Mouse (Mus musculus): Measurements from ENCODE around the gene Fcrl1.

Fcrl1 gene

DNA sequence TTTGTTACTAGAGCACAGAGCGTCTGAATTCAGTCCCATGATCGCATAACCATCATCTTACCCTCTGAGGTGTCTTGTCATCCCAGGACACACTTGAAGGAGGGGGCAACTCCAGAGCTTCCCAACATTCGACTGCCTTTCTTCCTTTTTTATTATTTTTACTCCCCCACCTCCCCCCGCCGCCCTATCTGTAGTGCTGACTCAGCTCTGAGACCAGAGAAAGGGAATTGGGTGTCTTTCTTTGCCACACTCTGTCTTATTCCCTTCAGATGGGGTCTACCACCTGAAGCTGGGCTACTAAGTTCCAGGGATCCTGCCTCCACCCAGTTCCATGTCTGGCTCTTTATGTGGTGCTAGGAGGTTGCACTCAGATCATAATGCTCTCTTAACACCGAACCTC lies 34.4 kb downstream of the Fcrl1 start:
- peak; percentile 45 for DNase-seq (ENCODE audit: low read depth, low spot score)

DNA sequence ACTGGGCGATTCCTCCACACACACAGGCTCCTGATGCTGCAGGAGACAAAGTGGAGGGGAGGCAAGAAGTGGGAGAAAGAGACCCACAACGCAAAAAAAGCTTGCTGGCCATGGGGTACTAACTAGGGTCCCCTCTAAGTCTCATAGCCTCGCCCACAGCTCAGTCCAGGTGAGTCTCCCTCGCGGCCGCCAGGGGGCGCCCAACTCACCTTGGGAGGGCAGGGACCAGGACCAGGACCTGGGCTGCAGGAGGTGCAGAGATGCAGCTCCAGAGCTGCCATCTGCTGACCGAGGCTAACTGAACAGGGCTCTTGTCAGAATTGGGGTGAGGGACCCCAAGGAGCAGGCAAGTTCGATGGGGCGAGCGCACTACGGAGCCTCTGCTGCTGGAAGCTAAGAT lies 35.0 kb downstream of the Fcrl1 start:
- DNase-seq (ENCODE audit: low read depth, low spot score): peak; percentile 75

GRCm38 (mm10) chr3:87420645-87421044 lies 44.5 kb downstream of the Fcrl1 start:
- no peak for DNase-seq (ENCODE audit: low read depth, low spot score)

- no peak for DNase-seq (ENCODE audit: low read depth, low spot score)
These were observed 46.3 kb downstream of the Fcrl1 start for GRCm38 (mm10) chr3:87422386-87422910.

DNA sequence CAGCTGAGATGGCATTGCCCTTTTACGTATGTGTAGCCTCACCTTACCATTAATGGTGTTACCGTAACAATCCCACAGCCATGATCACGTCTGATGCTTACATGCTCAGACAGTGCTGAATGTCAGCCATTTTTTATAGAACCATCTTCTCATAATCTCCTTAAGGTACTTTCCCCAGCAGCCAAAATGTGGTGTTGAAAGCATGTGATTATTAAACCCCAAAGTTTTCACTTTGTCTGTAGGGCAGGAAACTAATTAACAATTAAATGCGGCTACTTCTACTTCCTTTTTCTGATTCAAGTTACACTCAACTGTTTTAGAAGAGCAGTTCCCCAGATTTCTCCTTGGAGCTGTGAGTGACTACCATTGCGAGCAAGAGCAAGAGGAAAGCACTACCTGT lies 59.3 kb downstream of the Fcrl1 start, which contains the start of gene Fcrl5:
Fcrl5 (plus strand) TSS at position 295 of the 400 bp plus-strand sequence.
- no peak for DNase-seq (ENCODE audit: low read depth, low spot score)

GRCm38 (mm10) chr3:87440586-87440985 lies 64.4 kb downstream of the Fcrl1 start:
- no peak for DNase-seq (ENCODE audit: low read depth, low spot score)

GRCm38 (mm10) chr3:87443968-87444367 lies 67.8 kb downstream of the Fcrl1 start:
- no peak for DNase-seq (ENCODE audit: low read depth, low spot score)

Data from R1 (cell line).